Comparison of ENCODE assay signal across 18 mouse cellular contexts in genomic region chr12:29107720-29108051, GRCm38 (mm10).
DNase-seq lines count a peak whose midpoint lies in the region; ATAC-seq and TF ChIP-seq lines count a peak whose summit lies in the region.
"Had no signal": no experiment of that assay in that cellular context is flagged by ENCODE, and none has a peak within 500 bp of the region (broad histone marks: within the 10 kb centered on the region; RNA-seq: fewer than 3 reads in every experiment).

No protein-coding gene starts in this region.

- no peaks in the 10 kb centered on the region for H3K9me3 ChIP-seq in forebrain, embryonic 13.5 days (replicated peaks)
- H3K9me3 ChIP-seq in hindbrain, embryonic 10.5 days: no peaks in the 10 kb centered on the region
- no peaks in the 10 kb centered on the region for H3K9me3 ChIP-seq in hindbrain, postnatal 0 days (ENCODE audit: low read length)
- H3K9me3 ChIP-seq in midbrain, embryonic 15.5 days: no peaks in the 10 kb centered on the region

- peak; percentile 46; the same call in 1 of the 2 replicates for ATAC-seq in forebrain, embryonic 13.5 days
- ATAC-seq in hindbrain, postnatal 0 days: peak; percentile 38; the same call in 1 of the 2 replicates
- no peak for ATAC-seq in midbrain, embryonic 15.5 days (replicated peaks)
- no peak for ATAC-seq in CD4-positive, CD25-positive, alpha-beta regulatory T cell, adult 4 months
- ATAC-seq: liver, postnatal 0 days had no signal

- WGBS in forebrain, embryonic 13.5 days: 57% methylated on average over 3 of the region's 3 CpGs
- WGBS in hindbrain, embryonic 10.5 days: 84% methylated on average over 3 of the region's 3 CpGs
- 37% methylated on average over 3 of the region's 3 CpGs for WGBS in hindbrain, postnatal 0 days
- WGBS in midbrain, embryonic 15.5 days: 37% methylated on average over 3 of the region's 3 CpGs

- no peak overlapping the region for H3K9ac ChIP-seq in forebrain, embryonic 13.5 days
- H3K9ac ChIP-seq in hindbrain, postnatal 0 days (replicated peaks; ENCODE audit: low read length): no peak overlapping the region
- no peak overlapping the region for H3K9ac ChIP-seq in midbrain, embryonic 15.5 days
- H3K9ac ChIP-seq: liver, postnatal 0 days had no signal

- peaks cover 20% of the 10 kb centered on the region for H3K4me1 ChIP-seq in forebrain, embryonic 13.5 days
- H3K4me1 ChIP-seq in hindbrain, embryonic 10.5 days (replicated peaks): peaks cover 22% of the 10 kb centered on the region
- H3K4me1 ChIP-seq in hindbrain, postnatal 0 days (ENCODE audit: insufficient read depth, low read length): 0 out of 2 replicates have a peak, but pooled peaks cover 9% of the 10 kb centered on the region
- peaks cover 17% of the 10 kb centered on the region for H3K4me1 ChIP-seq in midbrain, embryonic 15.5 days

- no peaks in the 10 kb centered on the region for H3K27me3 ChIP-seq in forebrain, embryonic 13.5 days
- H3K27me3 ChIP-seq in hindbrain, embryonic 10.5 days (ENCODE audit: insufficient read depth, poor library complexity, severe bottlenecking): 0 out of 2 replicates have a peak, but pooled peaks cover 3% of the 10 kb centered on the region
- no peaks in the 10 kb centered on the region for H3K27me3 ChIP-seq in hindbrain, postnatal 0 days (ENCODE audit: insufficient read depth, low read length)
- no peaks in the 10 kb centered on the region for H3K27me3 ChIP-seq in midbrain, embryonic 15.5 days (replicated peaks)

- H3K4me3 ChIP-seq in forebrain, embryonic 13.5 days: no peak overlapping the region
- H3K4me3 ChIP-seq in hindbrain, embryonic 10.5 days: no peak overlapping the region
- no peak overlapping the region for H3K4me3 ChIP-seq in hindbrain, postnatal 0 days (ENCODE audit: low read length)
- no peak overlapping the region for H3K4me3 ChIP-seq in midbrain, embryonic 15.5 days
- H3K4me3 ChIP-seq: heart, adult 2 months; left cerebral cortex, adult 2 months had no signal

- no peaks in the 10 kb centered on the region for H3K36me3 ChIP-seq in forebrain, embryonic 13.5 days (ENCODE audit: poor library complexity, severe bottlenecking)
- no peaks in the 10 kb centered on the region for H3K36me3 ChIP-seq in hindbrain, embryonic 10.5 days
- no peaks in the 10 kb centered on the region for H3K36me3 ChIP-seq in hindbrain, postnatal 0 days (ENCODE audit: insufficient read depth, low read length)
- H3K36me3 ChIP-seq in midbrain, embryonic 15.5 days (replicated peaks): no peaks in the 10 kb centered on the region

- peak overlapping the region; percentile 59; the same call in 1 of the 2 replicates for H3K27ac ChIP-seq in forebrain, embryonic 13.5 days
- 0 out of 2 replicates have a peak overlapping the region, but pooled peaks have one; percentile 1 for H3K27ac ChIP-seq in hindbrain, embryonic 10.5 days
- H3K27ac ChIP-seq in hindbrain, postnatal 0 days: peak overlapping the region; percentile 51
- peak overlapping the region; percentile 76 for H3K27ac ChIP-seq in midbrain, embryonic 15.5 days
- H3K27ac ChIP-seq: heart, adult 2 months; left cerebral cortex, adult 2 months had no signal

- no peak for TF ChIP-seq CTCF in hindbrain, postnatal 0 days (IDR thresholded peaks at IDR 0.05; ENCODE audit: low read depth)

- no peak for DNase-seq in hindbrain, embryonic 10.5 days (ENCODE audit: low spot score)
- DNase-seq in hindbrain, postnatal 0 days (ENCODE audit: low spot score): no peak
- no peak for DNase-seq in right cerebral cortex, postnatal 25 days
- no peak for DNase-seq in kidney, postnatal 4 days
- DNase-seq: adrenal gland, postnatal 36 days; cerebellum, adult 18-20 months; cerebellum, postnatal 36 days; heart, adult 2 months; kidney, adult 11 months; kidney, postnatal 10 days; left cerebral cortex, postnatal 4 days; liver, postnatal 0 days; lung, postnatal 10 days; retina, postnatal 1 day had no signal

- no peak overlapping the region for H3K4me2 ChIP-seq in forebrain, embryonic 13.5 days
- H3K4me2 ChIP-seq in hindbrain, postnatal 0 days (ENCODE audit: low read depth, low read length): no peak overlapping the region
- no peak overlapping the region for H3K4me2 ChIP-seq in midbrain, embryonic 15.5 days

Comparison
In these comparisons a context has a peak if more than half of its experiments do, and no peak if none do; other contexts are left out.
1. ATAC-seq: peak in forebrain, embryonic 13.5 days (single experiment) and hindbrain, postnatal 0 days (single experiment); none in midbrain, embryonic 15.5 days (single experiment) and CD4-positive, CD25-positive, alpha-beta regulatory T cell, adult 4 months (single experiment).
2. H3K27ac ChIP-seq: peak in every context shown above with its lines; median percentile 76 in midbrain, embryonic 15.5 days; 59 in forebrain, embryonic 13.5 days; 51 in hindbrain, postnatal 0 days; 1 in hindbrain, embryonic 10.5 days.